Mouse (Mus musculus) cerebellum, adult 2 months (tissue): ENCODE data around the gene Sh2b2.

Experiments used
- CTCF ChIP-seq: fragments of 200-500 bp; IDR thresholded peaks from 2 replicates; pipeline ENCODE4 v1.5.1; 2011; ENCODE audit warnings: low read depth, mild to moderate bottlenecking, control low read depth, low read length, moderate library complexity, borderline replicate concordance; ENCODE audit not compliant: insufficient read depth
- POLR2A ChIP-seq: fragments of 200-500 bp; IDR thresholded peaks from 2 replicates; pipeline ENCODE4 v1.6.1; 2011; ENCODE audit warnings: low read length, control low read depth, borderline replicate concordance; ENCODE audit not compliant: insufficient read depth

- TF ChIP-seq CTCF (no peak), POLR2A (no peak)
These were observed 54.5 kb downstream of the Sh2b2 start for GRCm38 (mm10) chr5:136191870-136192269.
